Mouse (Mus musculus) midbrain, embryonic 16.5 days (tissue): ENCODE results near the gene Olfr196. TPM values are rescaled to one million over a fixed set of nuclear protein-coding genes. Genes with fewer than 3 reads are reported as not detected.
"Not testable (repeated sequence)": the region's sequence is repeated elsewhere in the genome, so short reads cannot be mapped to it uniquely, and the experiment has no call there.

ENCODE experiments used
- ATAC-seq: fragments of 200-750 bp; cut with Nextera tagmentation; 2 replicates; pipeline ENCODE4 v1.8.0; 2017; ENCODE audit warnings: moderate TSS enrichment
- H3K27ac ChIP-seq: fragments of 300-500 bp; sonication (generic); 2 replicates; pipeline ENCODE4 v1.5.1; 2014; ENCODE audit warnings: mild to moderate bottlenecking, low read length, mixed read lengths
- H3K27me3 ChIP-seq: fragments of 300-500 bp; sonication (generic); 2 replicates; pipeline ENCODE4 v1.6.1; 2014; ENCODE audit warnings: low read depth, low read length, mixed read lengths; ENCODE audit not compliant: control insufficient read depth, insufficient read depth
- H3K36me3 ChIP-seq: fragments of 300-500 bp; sonication (generic); 2 replicates; pipeline ENCODE4 v1.6.1; 2014; ENCODE audit warnings: mild to moderate bottlenecking, low read length, moderate library complexity, mixed read lengths; ENCODE audit not compliant: control insufficient read depth, insufficient read depth
- H3K4me1 ChIP-seq: fragments of 300-500 bp; sonication (generic); 2 replicates; pipeline ENCODE4 v1.6.1; 2014; ENCODE audit warnings: mild to moderate bottlenecking, low read length, mixed read lengths; ENCODE audit not compliant: control insufficient read depth, insufficient read depth
- H3K4me2 ChIP-seq: fragments of 300-500 bp; sonication (generic); 2 replicates; pipeline ENCODE4 v1.6.1; 2014; ENCODE audit warnings: mild to moderate bottlenecking, low read length, mixed read lengths
- H3K4me3 ChIP-seq: fragments of 300-500 bp; sonication (generic); 2 replicates; pipeline ENCODE4 v1.5.1; 2014; ENCODE audit warnings: low read depth, mild to moderate bottlenecking, low read length, moderate library complexity, mixed read lengths
- H3K9ac ChIP-seq: fragments of 300-500 bp; sonication (generic); 2 replicates; pipeline ENCODE4 v1.6.1; 2014; ENCODE audit warnings: low read depth, low read length, mixed read lengths
- H3K9me3 ChIP-seq: fragments of 300-500 bp; sonication (generic); replicated peaks from 2 replicates; pipeline ENCODE4 v1.6.1; 2014; ENCODE audit warnings: mild to moderate bottlenecking, low read length, mixed read lengths; ENCODE audit not compliant: control insufficient read depth, poor library complexity, severe bottlenecking
- WGBS: fragments of 180-500 bp; shearing (Covaris S2); extraction: QIAGEN DNeasy Blood & Tissue Kit; methylation state at CpG from one replicate; pipeline ENCODE4 v1.1.7; 2014; 5-methylcytosine and 5-hydroxymethylcytosine counted together
- polyA plus RNA-seq: library from polyadenylated mRNA; unstranded; fragments of >200 nt; fragmentation: Nextera tagmentation; extraction: Ambion mirVana; gene quantifications from 2 replicates; pipeline ENCODE4 v1.2.1, GENCODE M21; 2015

Olfr196 gene
- polyA plus RNA-seq, result not detected in 2 replicates

- H3K9ac ChIP-seq, result no peak within 1 kb of the TSS
- no peak within 1 kb of the TSS for H3K4me3 ChIP-seq
- no peaks in the 10 kb centered on the region for H3K27me3 ChIP-seq
- no peak within 1 kb of the TSS for H3K4me2 ChIP-seq
- H3K36me3 ChIP-seq, result no peaks in the 10 kb centered on the region
- H3K9me3 ChIP-seq, result no peaks in the 10 kb centered on the region
- WGBS, result 72% methylated on average over 3 of the region's 3 CpGs
- no peaks in the 10 kb centered on the region for H3K4me1 ChIP-seq
- ATAC-seq, result no peak
- H3K27ac ChIP-seq, result no peak within 1 kb of the TSS
Observed at GRCm38 (mm10) chr16:59170354-59170753, at the start of gene Olfr196. Gene Olfr196, minus strand, starts transcription at chr16:59170454.

- WGBS, result 78% methylated on average over 1 of the region's 1 CpGs
- not testable (repeated sequence) for H3K36me3 ChIP-seq, H3K9me3 ChIP-seq, H3K27me3 ChIP-seq, ATAC-seq, H3K4me1 ChIP-seq, H3K9ac ChIP-seq, H3K4me2 ChIP-seq, H3K4me3 ChIP-seq, H3K27ac ChIP-seq
Observed at GRCm38 (mm10) chr16:59219667-59220066, 49.4 kb upstream of the Olfr196 start, which contains the start of gene Olfr199. Gene Olfr199, minus strand, starts transcription at chr16:59219767.

DNA sequence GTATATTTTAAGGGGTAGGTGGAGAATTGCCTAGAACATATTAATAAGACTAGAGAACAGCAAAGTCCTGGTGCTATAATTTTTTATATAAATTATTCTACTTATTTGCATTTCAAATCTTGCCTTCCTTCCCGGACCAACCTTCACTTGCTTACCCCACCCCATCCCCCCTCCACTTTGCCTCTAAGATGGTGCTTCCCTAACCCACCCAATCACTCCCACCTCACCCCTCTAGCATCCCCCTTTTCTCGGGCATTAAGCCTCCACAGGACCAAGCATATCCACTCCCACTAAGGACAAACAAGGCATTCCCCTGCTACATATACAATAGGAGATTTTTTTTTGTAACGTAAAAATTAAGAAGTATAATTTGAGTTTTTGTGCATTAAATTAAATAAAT, 47.6 kb upstream of the Olfr196 start:
- not testable (repeated sequence) for H3K4me1 ChIP-seq, H3K27ac ChIP-seq, H3K4me3 ChIP-seq, ATAC-seq, H3K9me3 ChIP-seq, H3K27me3 ChIP-seq, H3K9ac ChIP-seq, H3K36me3 ChIP-seq, H3K4me2 ChIP-seq
- WGBS, result 85% methylated on average over 3 of the region's 3 CpGs

GRCm38 (mm10) chr16:59203433-59203832, 33.2 kb upstream of the Olfr196 start, which contains the start of gene Olfr198:
Gene Olfr198, minus strand, starts transcription at chr16:59203533.
- H3K9me3 ChIP-seq, H3K36me3 ChIP-seq, H3K27ac ChIP-seq, H3K4me2 ChIP-seq, H3K27me3 ChIP-seq, H3K4me3 ChIP-seq, ATAC-seq, H3K4me1 ChIP-seq, H3K9ac ChIP-seq: not testable (repeated sequence)
- WGBS, result 65% methylated on average over 1 of the region's 1 CpGs

DNA sequence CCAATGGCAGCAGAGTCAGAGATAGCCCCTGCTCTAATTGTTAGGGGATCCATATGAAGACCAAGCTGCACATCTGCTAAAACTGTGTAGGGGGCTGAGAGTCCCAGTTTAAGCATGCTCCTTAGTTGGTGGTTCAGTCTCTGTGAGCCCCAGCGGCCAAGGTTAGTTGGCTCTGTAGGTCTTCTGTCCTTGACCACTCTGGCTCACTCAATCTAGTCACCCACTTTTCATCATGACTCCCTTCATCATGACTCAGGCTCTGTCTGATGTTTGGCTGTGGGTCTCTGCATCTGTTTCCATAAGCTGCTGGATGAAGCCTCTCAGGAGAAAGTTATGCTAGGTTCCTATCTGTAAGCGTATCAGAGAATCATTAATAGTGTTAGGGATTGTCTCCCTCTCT, 18.3 kb downstream of the Olfr196 start:
- no peak overlapping the region for H3K9ac ChIP-seq
- no peaks in the 10 kb centered on the region for H3K27me3 ChIP-seq
- H3K9me3 ChIP-seq, result no peaks in the 10 kb centered on the region
- H3K4me2 ChIP-seq, result no peak overlapping the region
- no peaks in the 10 kb centered on the region for H3K4me1 ChIP-seq
- H3K27ac ChIP-seq, result no peak overlapping the region
- H3K36me3 ChIP-seq, result no peaks in the 10 kb centered on the region
- WGBS, result 86% methylated on average over 2 of the region's 2 CpGs
- no peak overlapping the region for H3K4me3 ChIP-seq
- no peak for ATAC-seq

- 89% methylated on average over 1 of the region's 1 CpGs for WGBS
- ATAC-seq, result no peak
- no peaks in the 10 kb centered on the region for H3K27me3 ChIP-seq
Observed at GRCm38 (mm10) chr16:59146746-59147145, 23.5 kb downstream of the Olfr196 start, which contains the start of gene Olfr195. Gene Olfr195, plus strand, starts transcription at chr16:59147046.

GRCm38 (mm10) chr16:59141105-59141504, 29.1 kb downstream of the Olfr196 start:
- no peak for ATAC-seq
- Histone ChIP-seq H3K4me1 (no peaks in the 10 kb centered on the region), H3K4me2 (no peak overlapping the region), H3K27me3 (no peaks in the 10 kb centered on the region), H3K4me3 (no peak overlapping the region), H3K36me3 (no peaks in the 10 kb centered on the region), H3K27ac (no peak overlapping the region), H3K9ac (no peak overlapping the region), H3K9me3 (no peaks in the 10 kb centered on the region)

More at GRCm38 (mm10) chr16:59146746-59147145, 23.5 kb downstream of the Olfr196 start, which contains the start of gene Olfr195:
- Histone ChIP-seq H3K27ac (no peak within 1 kb of the TSS), H3K9ac (no peak within 1 kb of the TSS), H3K4me3 (no peak within 1 kb of the TSS), H3K9me3 (no peaks in the 10 kb centered on the region), H3K4me2 (no peak within 1 kb of the TSS), H3K4me1 (no peaks in the 10 kb centered on the region), H3K36me3 (no peaks in the 10 kb centered on the region)

DNA sequence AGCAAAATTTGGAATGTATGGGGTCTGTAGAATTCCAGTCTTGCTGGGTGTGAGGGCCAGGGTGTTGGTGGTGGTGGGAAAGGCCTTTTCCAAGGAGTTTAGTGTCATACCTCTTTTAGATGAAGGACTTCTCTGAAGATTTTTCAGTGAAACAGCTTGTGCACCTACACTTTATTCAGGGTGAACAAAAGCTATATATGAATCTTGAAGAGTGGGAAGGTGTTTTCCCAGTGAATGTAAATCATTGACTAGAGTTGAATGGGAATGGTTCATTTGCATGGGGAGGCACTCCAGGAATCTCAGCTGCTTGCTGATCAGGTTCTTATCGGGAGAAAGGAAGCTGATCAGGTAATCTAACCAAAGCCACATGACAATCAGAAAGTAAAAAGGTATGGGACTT, 39.5 kb downstream of the Olfr196 start:
- Histone ChIP-seq H3K4me3 (no peak overlapping the region), H3K27ac (no peak overlapping the region), H3K4me2 (no peak overlapping the region), H3K9ac (no peak overlapping the region), H3K27me3 (no peaks in the 10 kb centered on the region), H3K9me3 (no peaks in the 10 kb centered on the region), H3K4me1 (no peaks in the 10 kb centered on the region), H3K36me3 (no peaks in the 10 kb centered on the region)
- WGBS, result 91% methylated on average over 1 of the region's 1 CpGs
- no peak for ATAC-seq

GRCm38 (mm10) chr16:59120969-59121368, 49.3 kb downstream of the Olfr196 start, which contains the start of gene Olfr194:
Gene Olfr194, minus strand, starts transcription at chr16:59121069.
- Histone ChIP-seq H3K4me1 (no peaks in the 10 kb centered on the region), H3K36me3 (no peaks in the 10 kb centered on the region), H3K4me2 (no peak within 1 kb of the TSS), H3K9me3 (no peaks in the 10 kb centered on the region; the same call in 1 of the 2 replicates), H3K9ac (no peak within 1 kb of the TSS), H3K27me3 (no peaks in the 10 kb centered on the region), H3K4me3 (no peak within 1 kb of the TSS), H3K27ac (no peak within 1 kb of the TSS)
- ATAC-seq, result no peak
